Mouse (Mus musculus) thymus, postnatal 10 days (tissue): ENCODE results near the gene Zfp771.

Experiments used
- DNase-seq, 2 experiments: peaks; one replicate each; pipeline ENCODE4 v3.0.0; 2021; ENCODE audit warnings: low spot score in 2 of 2

The Zfp771 gene

GRCm38 (mm10) chr7:127285154-127285553 lies 41.1 kb downstream of the Zfp771 start:
- peak; percentile 56 to 59 for DNase-seq

GRCm38 (mm10) chr7:127287940-127288339 lies 43.9 kb downstream of the Zfp771 start:
- DNase-seq = peak in 1 of 2 experiments; percentile 34

- no peak for DNase-seq
Measured at GRCm38 (mm10) chr7:127289306-127289705, 45.2 kb downstream of the Zfp771 start.

- no peak for DNase-seq
Measured at GRCm38 (mm10) chr7:127290142-127290541, 46.1 kb downstream of the Zfp771 start.

- DNase-seq = peak; percentile 70 to 74
Measured at GRCm38 (mm10) chr7:127296098-127296497, 52.0 kb downstream of the Zfp771 start, which contains the start of gene Itgal. Gene Itgal (plus strand): TSS chr7:127296260.

GRCm38 (mm10) chr7:127296786-127297555 lies 52.9 kb downstream of the Zfp771 start:
- peak in 1 of 2 experiments; percentile 37 for DNase-seq

GRCm38 (mm10) chr7:127297586-127298193 lies 53.6 kb downstream of the Zfp771 start:
- no peak for DNase-seq
